Mouse (Mus musculus) lung, adult 2 months (tissue): ENCODE measurements around the gene Sobp. TPM values are rescaled to one million over a fixed set of nuclear protein-coding genes. Genes with fewer than 3 reads are reported as not detected.
A peak's percentile ranks its signal among the peaks of the same experiment; 100 is the strongest.

Experiments
- DNase-seq: peaks from one replicate; pipeline ENCODE4 v3.0.0; 2022
- H3K4me1 ChIP-seq: fragments of 200-500 bp; 2 replicates; pipeline ENCODE4 v1.6.1; 2011; ENCODE audit warnings: low read length; ENCODE audit not compliant: control insufficient read depth, insufficient read depth
- H3K4me3 ChIP-seq: fragments of 200-500 bp; replicated peaks from 2 replicates; pipeline ENCODE3; 2011; ENCODE audit warnings: low read depth, mild to moderate bottlenecking, control low read depth, low read length; ENCODE audit errors: extremely low read depth
- CTCF ChIP-seq: fragments of 200-500 bp; IDR thresholded peaks from 2 replicates; pipeline ENCODE4 v1.5.1; 2011; ENCODE audit warnings: mild to moderate bottlenecking, low read length, control low read depth; ENCODE audit not compliant: insufficient read depth
- POLR2A ChIP-seq: fragments of 200-500 bp; IDR thresholded peaks from 2 replicates; pipeline ENCODE4 v1.6.1; 2011; ENCODE audit warnings: low read depth, mild to moderate bottlenecking, control low read depth, low read length, borderline replicate concordance; ENCODE audit errors: extremely low read depth
- WGBS: fragments of 180-500 bp; shearing (Covaris S2); methylation state at CpG from one replicate; pipeline ENCODE4 v1.1.7; 2018; 5-methylcytosine and 5-hydroxymethylcytosine counted together
- polyA plus RNA-seq: library from polyadenylated mRNA; depleted of rRNA; stranded (reverse); fragments of >200 nt; gene quantifications from 2 replicates; pipeline ENCODE4 v1.2.3, GENCODE M21; 2012; rRNA removed

Gene Sobp
- polyA plus RNA-seq, 1 experiment, result 1.2 TPM

DNA sequence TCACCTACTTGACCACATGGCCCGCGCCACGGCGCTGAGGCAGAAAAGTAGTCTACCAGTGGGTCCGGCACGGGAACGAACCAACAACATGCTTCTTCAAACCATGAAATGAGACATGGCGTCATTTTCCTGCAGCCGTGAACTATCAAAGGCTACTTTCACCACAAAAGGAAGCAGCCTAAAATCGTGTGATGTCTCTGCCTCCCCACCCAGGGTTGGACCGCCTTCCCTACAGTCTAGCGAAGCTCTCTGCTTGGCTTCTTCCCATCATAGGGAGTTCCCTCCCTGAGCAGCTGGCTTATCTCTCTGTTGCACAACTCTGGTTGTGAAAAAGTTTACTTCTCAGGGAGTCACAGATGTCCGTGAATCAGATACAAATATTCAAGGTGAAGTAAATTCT, 211.7 kb downstream of the Sobp start:
- Histone ChIP-seq H3K4me1 (no peaks in the 10 kb centered on the region), H3K4me3 (no peak overlapping the region)
- no peak for TF ChIP-seq POLR2A
- TF ChIP-seq CTCF, result no peak
- WGBS, result 76% methylated on average over 13 of the region's 13 CpGs
- no peak for DNase-seq

- 57% methylated on average over 6 of the region's 6 CpGs for WGBS
- no peak for DNase-seq
- TF ChIP-seq CTCF, result no peak
- no peak for TF ChIP-seq POLR2A
- H3K4me3 ChIP-seq, result no peak overlapping the region
- no peaks in the 10 kb centered on the region for H3K4me1 ChIP-seq
Measured at GRCm38 (mm10) chr10:42962181-42962601, 212.1 kb downstream of the Sobp start.

DNA sequence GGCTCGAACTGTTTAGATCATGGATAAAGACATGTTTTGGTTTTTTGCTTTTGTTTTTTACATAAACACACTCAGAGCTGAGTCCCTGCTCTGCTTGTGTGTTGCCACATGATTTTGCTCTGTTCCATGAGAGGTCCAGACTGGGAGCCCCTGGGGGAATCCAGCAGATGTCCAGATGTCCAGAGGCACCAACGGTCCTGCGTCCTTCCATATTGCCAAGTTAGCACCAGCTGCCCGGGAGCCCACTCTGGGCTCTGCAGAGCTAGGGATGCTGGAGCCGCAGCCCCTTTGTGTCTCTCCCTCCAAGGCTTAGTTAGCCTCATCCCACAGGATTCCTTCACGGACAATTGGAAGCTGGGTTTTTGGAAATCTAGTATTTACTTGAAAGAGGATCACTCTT, 212.6 kb downstream of the Sobp start:
- TF ChIP-seq CTCF (no peak), POLR2A (no peak)
- 66% methylated on average over 6 of the region's 6 CpGs for WGBS
- DNase-seq, result no peak
- H3K4me1 ChIP-seq, result no peaks in the 10 kb centered on the region
- no peak overlapping the region for H3K4me3 ChIP-seq

GRCm38 (mm10) chr10:42958686-42959085, 215.6 kb downstream of the Sobp start:
- no peak for TF ChIP-seq CTCF
- no peak for TF ChIP-seq POLR2A
- Histone ChIP-seq H3K4me1 (no peaks in the 10 kb centered on the region), H3K4me3 (no peak overlapping the region)
- WGBS, result 53% methylated on average over 4 of the region's 4 CpGs
- DNase-seq, result no peak

GRCm38 (mm10) chr10:42957881-42958651, 216.3 kb downstream of the Sobp start:
- 7% methylated on average over 21 of the region's 21 CpGs for WGBS
- peak; percentile 35 for DNase-seq
- TF ChIP-seq POLR2A (no peak), CTCF (peak; percentile 83)
- H3K4me1 ChIP-seq, result no peaks in the 10 kb centered on the region
- H3K4me3 ChIP-seq, result no peak overlapping the region

DNA sequence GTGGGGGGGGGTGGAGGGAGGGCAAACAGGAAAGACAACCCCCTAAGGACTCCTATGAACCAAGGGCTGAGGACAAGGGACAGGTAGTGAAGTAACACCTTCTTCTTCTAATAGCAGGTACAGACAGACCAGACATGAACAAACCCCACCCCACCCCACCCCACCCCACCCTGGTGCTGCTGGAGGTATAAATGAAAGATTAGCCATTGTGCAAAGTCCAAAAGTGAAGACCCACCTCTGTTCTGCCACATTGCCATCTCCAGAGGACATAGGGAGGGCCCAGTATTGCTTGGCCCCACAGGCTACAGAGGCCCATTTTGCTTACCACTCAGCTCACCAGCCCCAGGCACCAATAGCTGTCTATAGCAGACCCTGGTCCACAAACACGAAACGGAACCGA, 219.1 kb downstream of the Sobp start:
- DNase-seq, result no peak
- 91% methylated on average over 3 of the region's 3 CpGs for WGBS
- H3K4me3 ChIP-seq, result no peak overlapping the region
- 0 out of 2 replicates have a peak, but pooled peaks cover 3% of the 10 kb centered on the region for H3K4me1 ChIP-seq
- TF ChIP-seq POLR2A (no peak), CTCF (no peak)

DNA sequence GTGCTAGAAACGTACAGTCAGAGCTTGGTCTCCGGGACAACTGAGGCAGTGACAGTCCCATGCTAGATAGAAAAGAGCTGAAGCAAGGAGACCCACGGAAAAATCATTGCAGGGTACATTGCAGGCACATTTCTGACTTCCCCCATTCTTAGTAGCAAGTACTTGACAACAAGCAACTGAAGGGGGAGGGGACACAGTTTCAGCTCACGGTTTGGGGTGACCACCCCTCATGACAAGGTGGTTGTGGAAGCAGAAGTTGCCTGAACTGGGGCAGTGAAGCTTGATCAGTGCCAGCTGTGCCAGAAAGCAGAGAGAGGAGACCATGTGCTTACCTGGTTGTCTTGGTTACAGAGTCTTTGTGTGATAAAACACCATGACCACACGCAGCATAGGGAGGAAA, 220.7 kb downstream of the Sobp start:
- H3K4me1 ChIP-seq, result 0 out of 2 replicates have a peak, but pooled peaks cover 3% of the 10 kb centered on the region
- DNase-seq, result no peak
- TF ChIP-seq CTCF, result no peak
- TF ChIP-seq POLR2A, result no peak
- H3K4me3 ChIP-seq, result no peak overlapping the region
- WGBS, result 67% methylated on average over 5 of the region's 5 CpGs

Other genes with a start within 250 kb of the Sobp start
- 0.18 and 0.36 TPM in 2 replicates for gene 9030612E09Rik, start 174 bp upstream of the Sobp start, polyA plus RNA-seq
- gene Pdss2, start 47.0 kb upstream of the Sobp start, polyA plus RNA-seq, result 5.6 and 6.4 TPM in 2 replicates